Mouse (Mus musculus) heart, adult 2 months (tissue): Measurements from ENCODE around the gene Fancf.

Experiments
- CTCF ChIP-seq: fragments of 200-600 bp; IDR thresholded peaks from 2 replicates; pipeline ENCODE4 v1.8.1; 2022; ENCODE audit warnings: antibody characterized with exemption, mild to moderate bottlenecking, moderate library complexity
- POLR2A ChIP-seq: fragments of 200-500 bp; IDR thresholded peaks from 2 replicates; pipeline ENCODE4 v1.6.1; 2011; ENCODE audit warnings: mild to moderate bottlenecking, low read depth, low read length, control low read depth; ENCODE audit not compliant: insufficient read depth

GRCm38 (mm10) chr7:51840515-51840914 is 21.6 kb downstream of the Fancf start:
- no peak for TF ChIP-seq POLR2A
- TF ChIP-seq CTCF = no peak
